Mouse (Mus musculus): ENCODE data around the gene Rasl10a. TPM values are rescaled to one million over a fixed set of nuclear protein-coding genes. Genes with fewer than 3 reads are reported as not detected.

The Rasl10a gene
- polyA plus RNA-seq (2014; fragmentation: Nextera tagmentation; extraction: Ambion mirVana): 0.23 and 0.99 TPM in 2 replicates

DNA sequence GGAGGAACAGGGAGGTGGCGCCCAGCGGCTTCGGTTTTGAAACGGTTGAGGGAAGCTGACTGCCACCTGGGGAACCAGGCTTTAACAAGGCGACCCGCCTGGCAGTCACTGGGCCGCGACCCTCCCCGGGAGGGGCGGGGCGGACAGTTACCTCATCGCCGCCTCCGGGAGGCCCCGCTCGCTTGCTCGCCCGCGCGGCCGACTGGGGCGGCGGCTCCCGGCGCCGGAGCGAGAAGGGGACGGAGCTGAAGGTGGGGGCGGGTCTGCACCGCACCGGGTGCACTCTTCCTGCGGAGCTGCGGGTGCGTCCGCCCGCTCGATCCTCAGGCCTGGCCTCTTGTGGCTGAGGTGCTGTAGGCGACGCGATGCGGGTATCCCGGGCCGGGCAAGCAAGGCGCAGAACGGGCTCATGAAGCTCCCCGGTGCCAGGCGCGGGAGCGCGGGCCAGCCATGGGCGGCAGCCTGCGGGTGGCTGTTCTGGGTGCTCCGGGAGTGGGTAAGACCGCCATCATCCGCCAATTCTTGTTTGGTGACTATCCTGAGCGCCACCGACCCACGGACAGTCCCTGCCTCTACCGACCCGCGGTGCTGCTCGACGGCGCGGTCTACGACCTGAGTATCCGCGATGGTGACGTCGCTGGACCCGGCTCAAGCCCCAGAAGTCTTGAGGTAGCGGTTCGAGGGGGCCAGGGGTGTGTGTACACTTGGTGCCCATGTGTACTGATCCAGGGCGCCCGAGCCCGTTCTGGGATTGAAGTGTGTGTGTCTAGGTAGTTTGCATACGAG is at the start of gene Rasl10a:
TSS of gene Rasl10a (plus strand) at position 273 of the 786 bp plus-strand sequence.
- Histone ChIP-seq H3K9ac (ENCODE audit: low read length) (peak within 1 kb of the TSS; percentile 50), H3K36me3 (ENCODE audit: control insufficient read depth, insufficient read depth, low read length) (no peaks in the 10 kb centered on the region), H3K27me3 (ENCODE audit: control insufficient read depth, insufficient read depth, low read length) (peaks cover 67% of the 10 kb centered on the region), H3K4me2 (ENCODE audit: low read depth, low read length, severe bottlenecking) (peak within 1 kb of the TSS; percentile 78), H3K4me3 (ENCODE audit: low read depth, low read length) (peak within 1 kb of the TSS; percentile 43), H3K27ac (ENCODE audit: low read depth, low read length) (no peak within 1 kb of the TSS), H3K4me1 (replicated peaks; ENCODE audit: control insufficient read depth, insufficient read depth, low read length) (peaks cover 45% of the 10 kb centered on the region), H3K9me3 (ENCODE audit: control insufficient read depth, low read length) (no peaks in the 10 kb centered on the region)
- no peak for ATAC-seq (replicated peaks; ENCODE audit: low FRiP score)
- WGBS: 3% methylated on average over 74 of the region's 77 CpGs
- DNase-seq (ENCODE audit: low spot score): peak; percentile 71

DNA sequence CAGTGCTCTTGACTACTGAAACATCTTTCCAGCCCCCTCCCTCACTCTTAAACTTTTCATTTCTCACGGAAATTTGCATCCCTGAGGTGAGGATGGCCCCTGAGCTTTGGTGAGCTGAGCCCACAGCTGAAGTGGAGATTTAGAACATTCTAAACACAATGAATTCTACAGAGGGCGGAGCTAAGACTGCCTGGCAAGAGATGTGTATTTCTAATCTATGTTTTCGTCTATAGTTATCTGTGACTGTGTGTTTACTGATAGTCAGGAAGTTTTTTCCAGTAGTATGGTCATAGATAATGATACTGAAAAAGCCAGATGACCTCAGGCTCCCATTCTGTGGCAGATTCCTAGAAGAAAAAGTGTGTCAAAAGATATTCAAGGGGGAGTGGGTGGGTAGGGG is 49.1 kb upstream of the Rasl10a start:
- Histone ChIP-seq H3K4me2 (ENCODE audit: low read depth, low read length, severe bottlenecking) (no peak overlapping the region), H3K27me3 (ENCODE audit: control insufficient read depth, insufficient read depth, low read length) (no peaks in the 10 kb centered on the region), H3K9ac (ENCODE audit: low read length) (no peak overlapping the region), H3K9me3 (ENCODE audit: control insufficient read depth, low read length) (no peaks in the 10 kb centered on the region), H3K4me1 (replicated peaks; ENCODE audit: control insufficient read depth, insufficient read depth, low read length) (no peaks in the 10 kb centered on the region), H3K27ac (ENCODE audit: low read depth, low read length) (no peak overlapping the region), H3K4me3 (ENCODE audit: low read depth, low read length) (no peak overlapping the region), H3K36me3 (ENCODE audit: control insufficient read depth, insufficient read depth, low read length) (no peaks in the 10 kb centered on the region)
- no peak for ATAC-seq (replicated peaks; ENCODE audit: low FRiP score)
- no peak for DNase-seq (ENCODE audit: low spot score)
- WGBS: 81% methylated on average over 3 of the region's 3 CpGs

DNA sequence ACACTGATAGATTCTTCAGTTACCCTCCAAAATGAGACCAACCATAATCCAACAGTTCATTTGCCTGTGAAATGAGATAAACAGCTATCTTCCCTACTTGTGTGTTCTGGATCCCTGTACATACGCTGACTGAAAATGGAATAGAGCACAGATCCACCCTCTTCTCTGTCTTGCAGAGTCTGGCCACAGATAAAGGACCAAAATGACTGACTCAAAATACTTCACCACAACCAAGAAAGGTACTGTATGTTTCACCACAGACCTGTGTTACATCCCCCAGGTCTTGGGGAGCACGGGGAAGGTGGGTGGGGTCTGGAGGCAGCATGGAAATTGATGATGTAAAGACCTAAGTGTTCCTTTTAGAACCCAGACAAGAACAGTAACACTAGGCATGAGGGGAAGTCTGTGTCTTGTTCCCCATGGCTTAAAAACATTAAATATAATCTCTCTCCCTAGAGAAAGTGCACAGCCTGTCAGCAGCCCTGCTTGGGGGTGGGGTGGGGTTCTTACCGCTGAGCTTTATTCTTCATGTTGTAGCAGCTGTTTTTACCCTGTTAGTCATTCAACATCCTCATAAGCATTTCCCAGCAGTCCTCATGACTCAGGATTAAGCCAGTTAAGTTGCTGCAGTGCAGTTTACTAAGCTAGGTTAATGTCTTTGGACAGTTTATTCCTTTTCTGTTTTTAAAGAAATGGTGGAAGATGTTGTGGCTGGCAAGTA is 48.4 kb upstream of the Rasl10a start:
- Histone ChIP-seq H3K4me2 (ENCODE audit: low read depth, low read length, severe bottlenecking) (no peak overlapping the region), H3K36me3 (ENCODE audit: control insufficient read depth, insufficient read depth, low read length) (no peaks in the 10 kb centered on the region), H3K27me3 (ENCODE audit: control insufficient read depth, insufficient read depth, low read length) (no peaks in the 10 kb centered on the region), H3K4me1 (replicated peaks; ENCODE audit: control insufficient read depth, insufficient read depth, low read length) (no peaks in the 10 kb centered on the region), H3K27ac (ENCODE audit: low read depth, low read length) (no peak overlapping the region), H3K9me3 (ENCODE audit: control insufficient read depth, low read length) (no peaks in the 10 kb centered on the region), H3K9ac (ENCODE audit: low read length) (no peak overlapping the region), H3K4me3 (ENCODE audit: low read depth, low read length) (no peak overlapping the region)
- DNase-seq (ENCODE audit: low spot score) (no peak), ATAC-seq (replicated peaks; ENCODE audit: low FRiP score) (no peak)
- WGBS: 91% methylated on average over 3 of the region's 3 CpGs

DNA sequence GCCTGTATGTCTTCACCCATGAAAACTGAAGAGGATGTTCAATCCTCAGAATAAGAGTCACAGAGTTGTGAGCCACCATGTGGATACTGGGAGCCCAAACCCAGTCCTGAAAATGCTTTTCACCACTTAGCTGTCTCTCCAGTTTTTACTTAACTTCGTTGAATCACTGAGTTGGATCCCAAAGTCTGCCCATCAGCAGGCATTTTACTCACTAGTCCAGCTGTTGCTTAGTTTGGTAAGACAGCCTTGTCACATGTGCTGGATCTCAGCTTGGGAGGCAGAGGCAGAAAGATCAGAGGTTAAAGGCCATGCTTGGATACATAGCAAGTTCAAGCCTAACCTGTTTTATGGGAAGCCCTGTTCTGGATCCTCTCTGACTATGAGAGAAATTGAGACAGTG is 47.7 kb upstream of the Rasl10a start:
- 75% methylated on average over 1 of the region's 1 CpGs for WGBS
- DNase-seq (ENCODE audit: low spot score) (no peak), ATAC-seq (replicated peaks; ENCODE audit: low FRiP score) (no peak)
- Histone ChIP-seq H3K36me3 (ENCODE audit: control insufficient read depth, insufficient read depth, low read length) (no peaks in the 10 kb centered on the region), H3K4me3 (ENCODE audit: low read depth, low read length) (no peak overlapping the region), H3K9ac (ENCODE audit: low read length) (no peak overlapping the region), H3K27me3 (ENCODE audit: control insufficient read depth, insufficient read depth, low read length) (no peaks in the 10 kb centered on the region), H3K27ac (ENCODE audit: low read depth, low read length) (no peak overlapping the region), H3K4me2 (ENCODE audit: low read depth, low read length, severe bottlenecking) (no peak overlapping the region), H3K9me3 (ENCODE audit: control insufficient read depth, low read length) (no peaks in the 10 kb centered on the region), H3K4me1 (replicated peaks; ENCODE audit: control insufficient read depth, insufficient read depth, low read length) (no peaks in the 10 kb centered on the region)

DNA sequence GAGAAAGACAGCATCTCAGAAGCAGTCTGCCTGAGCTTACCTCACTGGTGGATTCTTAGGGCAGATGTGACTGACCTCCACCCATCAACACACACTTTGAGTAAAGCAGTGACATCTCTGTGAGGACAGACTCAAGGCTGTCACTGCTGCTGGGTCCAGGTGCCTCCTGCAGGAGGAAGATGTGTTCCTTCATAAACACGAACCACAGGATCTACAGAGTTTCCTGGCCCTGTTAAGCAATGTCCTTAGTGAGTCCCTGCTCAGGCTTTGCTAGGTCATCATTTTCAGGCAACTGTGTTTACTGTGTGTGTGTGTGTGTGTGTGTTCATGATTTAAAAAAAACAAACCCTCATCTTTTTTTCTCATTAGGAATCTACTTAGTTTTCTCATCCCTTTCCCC is 46.4 kb upstream of the Rasl10a start:
- H3K4me2 ChIP-seq (ENCODE audit: low read depth, low read length, severe bottlenecking): no peak overlapping the region
- no peak for DNase-seq (ENCODE audit: low spot score)
- 96% methylated on average over 1 of the region's 1 CpGs for WGBS
- no peak overlapping the region for H3K27ac ChIP-seq (ENCODE audit: low read depth, low read length)
- ATAC-seq (replicated peaks; ENCODE audit: low FRiP score): no peak
- H3K4me3 ChIP-seq (ENCODE audit: low read depth, low read length): no peak overlapping the region
- H3K9ac ChIP-seq (ENCODE audit: low read length): no peak overlapping the region
- no peaks in the 10 kb centered on the region for H3K27me3 ChIP-seq (ENCODE audit: control insufficient read depth, insufficient read depth, low read length)
- H3K36me3 ChIP-seq (ENCODE audit: control insufficient read depth, insufficient read depth, low read length): no peaks in the 10 kb centered on the region
- H3K9me3 ChIP-seq (ENCODE audit: control insufficient read depth, low read length): no peaks in the 10 kb centered on the region
- no peaks in the 10 kb centered on the region for H3K4me1 ChIP-seq (replicated peaks; ENCODE audit: control insufficient read depth, insufficient read depth, low read length)

DNA sequence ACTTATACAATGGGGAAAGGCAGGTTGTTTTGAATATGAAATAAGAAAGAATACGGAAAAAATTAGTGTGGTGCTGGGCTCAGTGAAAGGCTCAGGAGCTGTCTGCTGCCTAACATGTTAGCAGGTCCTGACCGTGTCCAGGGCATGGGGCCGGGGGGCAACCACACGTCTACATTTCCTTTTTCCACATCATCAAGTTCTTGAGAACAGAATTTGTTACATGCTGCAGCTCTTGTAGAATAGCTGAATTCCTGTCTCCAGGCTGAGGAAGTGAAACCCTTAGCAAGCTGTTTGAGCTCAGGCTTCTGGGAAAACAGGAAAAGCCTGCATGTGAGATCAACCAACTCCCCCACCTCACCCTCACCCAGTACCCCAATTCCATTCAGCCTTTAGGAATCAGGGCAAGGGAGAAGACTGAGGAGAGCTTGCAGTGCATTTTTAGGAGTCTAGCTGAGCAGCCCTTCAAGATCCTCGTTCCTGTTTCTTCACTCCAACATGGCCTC is 45.7 kb upstream of the Rasl10a start:
- 92% methylated on average over 5 of the region's 5 CpGs for WGBS
- H3K36me3 ChIP-seq (ENCODE audit: control insufficient read depth, insufficient read depth, low read length): no peaks in the 10 kb centered on the region
- H3K27ac ChIP-seq (ENCODE audit: low read depth, low read length): no peak overlapping the region
- no peaks in the 10 kb centered on the region for H3K9me3 ChIP-seq (ENCODE audit: control insufficient read depth, low read length)
- ATAC-seq (replicated peaks; ENCODE audit: low FRiP score) (no peak), DNase-seq (ENCODE audit: low spot score) (no peak)
- H3K27me3 ChIP-seq (ENCODE audit: control insufficient read depth, insufficient read depth, low read length): no peaks in the 10 kb centered on the region
- no peak overlapping the region for H3K4me2 ChIP-seq (ENCODE audit: low read depth, low read length, severe bottlenecking)
- no peak overlapping the region for H3K9ac ChIP-seq (ENCODE audit: low read length)
- H3K4me3 ChIP-seq (ENCODE audit: low read depth, low read length): no peak overlapping the region
- H3K4me1 ChIP-seq (replicated peaks; ENCODE audit: control insufficient read depth, insufficient read depth, low read length): no peaks in the 10 kb centered on the region

DNA sequence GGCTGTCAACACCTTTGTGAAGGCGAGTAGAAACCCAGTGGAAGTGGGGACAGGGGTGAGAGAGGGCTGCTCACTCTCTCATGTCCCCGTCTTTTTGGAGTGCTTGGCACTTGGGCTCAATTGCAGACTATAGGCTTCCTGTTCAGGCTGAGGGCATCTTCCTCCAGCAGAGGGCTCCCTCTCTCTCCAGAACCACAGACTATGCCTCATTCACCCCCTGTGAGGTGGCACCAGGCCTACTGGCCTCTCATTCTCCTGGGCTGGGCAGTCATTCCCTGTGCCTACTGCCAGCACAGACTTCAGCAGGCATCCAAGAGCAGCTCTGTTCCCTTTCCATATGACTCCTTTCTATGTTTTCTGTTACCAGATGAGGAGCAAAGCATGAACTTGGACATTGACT is 42.2 kb upstream of the Rasl10a start:
- DNase-seq (ENCODE audit: low spot score) (no peak), ATAC-seq (replicated peaks; ENCODE audit: low FRiP score) (no peak)
- no peak overlapping the region for H3K4me3 ChIP-seq (ENCODE audit: low read depth, low read length)
- 52% methylated on average over 2 of the region's 2 CpGs for WGBS
- no peak overlapping the region for H3K9ac ChIP-seq (ENCODE audit: low read length)
- no peaks in the 10 kb centered on the region for H3K27me3 ChIP-seq (ENCODE audit: control insufficient read depth, insufficient read depth, low read length)
- no peaks in the 10 kb centered on the region for H3K4me1 ChIP-seq (replicated peaks; ENCODE audit: control insufficient read depth, insufficient read depth, low read length)
- H3K27ac ChIP-seq (ENCODE audit: low read depth, low read length): no peak overlapping the region
- no peak overlapping the region for H3K4me2 ChIP-seq (ENCODE audit: low read depth, low read length, severe bottlenecking)
- peaks cover 3% of the 10 kb centered on the region; the same call in 1 of the 2 replicates for H3K36me3 ChIP-seq (ENCODE audit: control insufficient read depth, insufficient read depth, low read length)
- H3K9me3 ChIP-seq (ENCODE audit: control insufficient read depth, low read length): no peaks in the 10 kb centered on the region

DNA sequence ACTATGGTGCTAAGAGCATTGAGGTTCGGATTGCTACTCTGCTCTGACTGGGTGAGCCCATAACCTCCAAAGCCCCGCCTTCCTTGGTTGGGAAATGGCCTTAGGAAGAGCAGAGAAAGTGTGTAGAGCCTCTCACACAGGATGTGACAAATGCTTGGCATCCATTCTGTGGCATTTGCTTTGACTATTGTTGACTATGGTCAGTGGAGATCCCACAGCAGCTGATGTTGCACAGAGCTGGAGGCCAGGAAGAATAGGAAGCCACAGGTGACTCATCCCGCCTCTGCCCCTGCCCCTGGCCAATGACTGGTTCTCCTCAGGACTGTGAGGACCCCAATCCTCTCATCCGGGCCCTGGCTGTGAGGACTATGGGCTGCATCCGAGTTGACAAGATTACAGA is 41.6 kb upstream of the Rasl10a start:
- 86% methylated on average over 5 of the region's 5 CpGs for WGBS
- DNase-seq (ENCODE audit: low spot score) (no peak), ATAC-seq (replicated peaks; ENCODE audit: low FRiP score) (no peak)
- H3K9ac ChIP-seq (ENCODE audit: low read length): no peak overlapping the region
- H3K4me1 ChIP-seq (replicated peaks; ENCODE audit: control insufficient read depth, insufficient read depth, low read length): no peaks in the 10 kb centered on the region
- H3K27ac ChIP-seq (ENCODE audit: low read depth, low read length): no peak overlapping the region
- no peak overlapping the region for H3K4me2 ChIP-seq (ENCODE audit: low read depth, low read length, severe bottlenecking)
- H3K36me3 ChIP-seq (ENCODE audit: control insufficient read depth, insufficient read depth, low read length): peaks cover 3% of the 10 kb centered on the region; the same call in 1 of the 2 replicates
- no peak overlapping the region for H3K4me3 ChIP-seq (ENCODE audit: low read depth, low read length)
- H3K9me3 ChIP-seq (ENCODE audit: control insufficient read depth, low read length): no peaks in the 10 kb centered on the region
- no peaks in the 10 kb centered on the region for H3K27me3 ChIP-seq (ENCODE audit: control insufficient read depth, insufficient read depth, low read length)
